Mouse (Mus musculus) heart, postnatal 4 days (tissue): ENCODE results near the gene N4bp1. TPM values are rescaled to one million over a fixed set of nuclear protein-coding genes. Genes with fewer than 3 reads are reported as not detected.
A peak's percentile ranks its signal among the peaks of the same experiment; 100 is the strongest.

Experiments
- DNase-seq: peaks from one replicate; pipeline ENCODE4 v3.0.0; 2021
- total RNA-seq, 2 experiments: library from RNA; stranded (reverse); gene quantifications; 2 replicates each; pipeline ENCODE4 v1.2.3; 2021

Gene N4bp1
- total RNA-seq, 2 experiments from 2014 or later = 23.3 to 24.0 TPM

GRCm38 (mm10) chr8:86820756-86821201 is 64.3 kb downstream of the N4bp1 start:
- DNase-seq = peak; percentile 73

- no peak for DNase-seq
Observed at GRCm38 (mm10) chr8:86820186-86820755, 64.8 kb downstream of the N4bp1 start.

- no peak for DNase-seq
Observed at GRCm38 (mm10) chr8:86819426-86819825, 65.6 kb downstream of the N4bp1 start.

GRCm38 (mm10) chr8:86808990-86809960 is 75.8 kb downstream of the N4bp1 start:
- DNase-seq = no peak

GRCm38 (mm10) chr8:86808239-86808638 is 76.8 kb downstream of the N4bp1 start:
- DNase-seq = no peak

GRCm38 (mm10) chr8:86801988-86802387 is 83.1 kb downstream of the N4bp1 start:
- no peak for DNase-seq

GRCm38 (mm10) chr8:86800966-86801365 is 84.1 kb downstream of the N4bp1 start:
- DNase-seq = no peak

- DNase-seq = no peak
Observed at GRCm38 (mm10) chr8:86798141-86798540, 86.9 kb downstream of the N4bp1 start.

GRCm38 (mm10) chr8:86797705-86798104 is 87.4 kb downstream of the N4bp1 start:
- no peak for DNase-seq

GRCm38 (mm10) chr8:86794716-86795115 is 90.3 kb downstream of the N4bp1 start:
- DNase-seq = no peak

- DNase-seq = no peak
Observed at GRCm38 (mm10) chr8:86791542-86791941, 93.5 kb downstream of the N4bp1 start.

- DNase-seq = no peak
Observed at GRCm38 (mm10) chr8:86789576-86789975, 95.5 kb downstream of the N4bp1 start.

- peak; percentile 76 for DNase-seq
Observed at GRCm38 (mm10) chr8:86787891-86788420, 97.1 kb downstream of the N4bp1 start.

- DNase-seq = peak; percentile 39
Observed at GRCm38 (mm10) chr8:86786498-86786897, 98.6 kb downstream of the N4bp1 start.

GRCm38 (mm10) chr8:86781094-86781493 is 104.0 kb downstream of the N4bp1 start:
- no peak for DNase-seq

- no peak for DNase-seq
Observed at GRCm38 (mm10) chr8:86779207-86779606, 105.9 kb downstream of the N4bp1 start.

- DNase-seq = no peak
Observed at GRCm38 (mm10) chr8:86769945-86770715, 114.9 kb downstream of the N4bp1 start.

- peak; percentile 82 for DNase-seq
Observed at GRCm38 (mm10) chr8:86768499-86768898, 116.6 kb downstream of the N4bp1 start.

GRCm38 (mm10) chr8:86766548-86767211 is 118.4 kb downstream of the N4bp1 start:
- DNase-seq = peak; percentile 25

- DNase-seq = no peak
Observed at GRCm38 (mm10) chr8:86765669-86766068, 119.4 kb downstream of the N4bp1 start.

- no peak for DNase-seq
Observed at GRCm38 (mm10) chr8:86765155-86765554, 119.9 kb downstream of the N4bp1 start.

GRCm38 (mm10) chr8:86762806-86763205 is 122.3 kb downstream of the N4bp1 start:
- no peak for DNase-seq
